Mouse (Mus musculus): ENCODE measurements at regions not wholly inside any gene's neighbourhood (a gene's known extent, or its start where the extent isn't known, plus 50 kb on each side); places are given as distances from the start of the nearest gene placed in this dataset.

- DNase-seq (ENCODE audit: low read depth, low spot score) = no peak
Measured at GRCm38 (mm10) chr8:41831713-41832112, 414.8 kb upstream of the Frg1 start.

- no peak for DNase-seq (ENCODE audit: low read depth, low spot score)
Measured at GRCm38 (mm10) chr8:41830407-41830806, 413.5 kb upstream of the Frg1 start.

- no peak for DNase-seq (ENCODE audit: low read depth, low spot score)
Measured at GRCm38 (mm10) chr8:41824928-41825327, 408.1 kb upstream of the Frg1 start.

- no peak for DNase-seq (ENCODE audit: low read depth, low spot score)
Measured at GRCm38 (mm10) chr8:41823041-41823440, 406.2 kb upstream of the Frg1 start.

GRCm38 (mm10) chr8:41821676-41822075 is 404.8 kb upstream of the Frg1 start:
- no peak for DNase-seq (ENCODE audit: low read depth, low spot score)

- no peak for DNase-seq (ENCODE audit: low read depth, low spot score)
Measured at GRCm38 (mm10) chr8:41820605-41821395, 403.9 kb upstream of the Frg1 start.

GRCm38 (mm10) chr8:41818577-41818976 is 401.7 kb upstream of the Frg1 start:
- no peak for DNase-seq (ENCODE audit: low read depth, low spot score)

GRCm38 (mm10) chr8:41818079-41818478 is 401.2 kb upstream of the Frg1 start:
- no peak for DNase-seq (ENCODE audit: low read depth, low spot score)

GRCm38 (mm10) chr8:41815272-41815671 is 398.4 kb upstream of the Frg1 start:
- DNase-seq (ENCODE audit: low read depth, low spot score) = no peak

- no peak for DNase-seq (ENCODE audit: low read depth, low spot score)
Measured at GRCm38 (mm10) chr8:41795625-41796024, 378.8 kb upstream of the Frg1 start.

- DNase-seq (ENCODE audit: low read depth, low spot score) = no peak
Measured at GRCm38 (mm10) chr8:41786952-41787861, 370.3 kb upstream of the Frg1 start.

- no peak for DNase-seq (ENCODE audit: low read depth, low spot score)
Measured at GRCm38 (mm10) chr8:41785977-41786376, 369.1 kb upstream of the Frg1 start.

- no peak for DNase-seq (ENCODE audit: low read depth, low spot score)
Measured at GRCm38 (mm10) chr8:41782837-41783236, 366.0 kb upstream of the Frg1 start.

- DNase-seq (ENCODE audit: low read depth, low spot score) = no peak
Measured at GRCm38 (mm10) chr8:41779459-41779858, 362.6 kb upstream of the Frg1 start.

- no peak for DNase-seq (ENCODE audit: low read depth, low spot score)
Measured at GRCm38 (mm10) chr8:41771729-41772128, 354.9 kb upstream of the Frg1 start.

GRCm38 (mm10) chr8:41753481-41753880 is 336.6 kb upstream of the Frg1 start:
- DNase-seq (ENCODE audit: low read depth, low spot score) = no peak

GRCm38 (mm10) chr8:41752641-41753040 is 335.8 kb upstream of the Frg1 start:
- no peak for DNase-seq (ENCODE audit: low read depth, low spot score)

GRCm38 (mm10) chr8:41747024-41747423 is 330.1 kb upstream of the Frg1 start:
- no peak for DNase-seq (ENCODE audit: low read depth, low spot score)

- DNase-seq (ENCODE audit: low read depth, low spot score) = no peak
Measured at GRCm38 (mm10) chr8:41742796-41743670, 326.2 kb upstream of the Frg1 start.

- DNase-seq (ENCODE audit: low read depth, low spot score) = no peak
Measured at GRCm38 (mm10) chr8:41717002-41717401, 300.1 kb upstream of the Frg1 start.

- peak; percentile 37 for DNase-seq (ENCODE audit: low read depth, low spot score)
Measured at GRCm38 (mm10) chr8:41713634-41714330, 296.9 kb upstream of the Frg1 start.

Measured in brain, embryonic 18.5 days (tissue).